Mouse (Mus musculus): Measurements from ENCODE around the gene Cd63. TPM values are rescaled to one million over a fixed set of nuclear protein-coding genes. Genes with fewer than 3 reads are reported as not detected.

Cd63 gene
- polyA plus RNA-seq, 1 experiment: not detected

DNA sequence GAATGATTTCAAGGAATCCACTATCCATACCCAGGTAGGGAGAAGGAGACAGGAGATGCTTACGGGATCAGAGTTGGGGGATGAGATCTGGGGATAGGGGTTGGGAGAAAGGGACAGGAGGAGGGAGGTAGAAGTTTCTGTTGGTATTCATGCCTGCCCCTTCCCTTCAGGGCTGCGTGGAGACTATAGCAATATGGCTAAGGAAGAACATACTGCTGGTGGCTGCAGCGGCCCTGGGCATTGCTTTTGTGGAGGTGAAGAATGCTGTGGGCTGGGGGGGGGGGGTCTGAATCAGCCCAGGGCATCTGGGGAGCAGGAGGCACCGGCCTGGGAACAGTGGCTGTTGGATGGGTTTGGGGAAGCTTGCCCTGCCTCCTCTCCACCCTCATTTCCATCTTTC, 11.5 kb downstream of the Cd63 start:
- TF ChIP-seq POLR2A (IDR thresholded peaks at IDR 0.05; ENCODE audit: insufficient read depth, low read depth, low read length) (no peak), CTCF (IDR thresholded peaks at IDR 0.05; ENCODE audit: insufficient read depth, low read depth, low read length) (no peak)
- 69% methylated on average over 4 of the region's 4 CpGs for WGBS
- H3K4me1 ChIP-seq (ENCODE audit: control insufficient read depth, insufficient read depth, low read length): peaks cover 24% of the 10 kb centered on the region
- no peak overlapping the region for H3K4me3 ChIP-seq (ENCODE audit: insufficient read depth, low read depth, low read length)
- no peak overlapping the region for H3K27ac ChIP-seq (ENCODE audit: insufficient read depth, low read depth, low read length)

DNA sequence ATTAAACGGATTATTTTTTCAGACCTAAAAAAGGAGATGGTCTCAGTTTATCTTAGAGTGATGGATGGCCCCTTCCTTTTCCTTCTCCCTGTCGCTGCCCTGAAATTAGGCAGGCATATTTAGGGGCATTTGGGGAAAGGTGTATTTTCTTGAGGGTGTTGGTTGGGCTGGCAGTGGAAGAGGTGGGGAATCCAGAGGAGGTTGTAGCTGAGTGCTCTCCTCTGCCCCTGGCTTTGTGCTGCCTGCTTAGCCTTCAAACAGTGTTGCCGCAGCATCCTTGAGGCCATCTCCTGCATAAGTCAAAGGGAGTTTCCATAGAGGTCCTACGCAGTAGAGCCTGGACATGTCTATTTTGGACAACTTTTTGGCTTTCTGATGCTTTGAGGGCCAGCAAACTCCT, 12.0 kb downstream of the Cd63 start:
- 86% methylated on average over 4 of the region's 4 CpGs for WGBS
- peaks cover 24% of the 10 kb centered on the region for H3K4me1 ChIP-seq (ENCODE audit: control insufficient read depth, insufficient read depth, low read length)
- H3K4me3 ChIP-seq (ENCODE audit: insufficient read depth, low read depth, low read length): no peak overlapping the region
- TF ChIP-seq CTCF (IDR thresholded peaks at IDR 0.05; ENCODE audit: insufficient read depth, low read depth, low read length): no peak
- no peak for TF ChIP-seq POLR2A (IDR thresholded peaks at IDR 0.05; ENCODE audit: insufficient read depth, low read depth, low read length)
- H3K27ac ChIP-seq (ENCODE audit: insufficient read depth, low read depth, low read length): no peak overlapping the region

DNA sequence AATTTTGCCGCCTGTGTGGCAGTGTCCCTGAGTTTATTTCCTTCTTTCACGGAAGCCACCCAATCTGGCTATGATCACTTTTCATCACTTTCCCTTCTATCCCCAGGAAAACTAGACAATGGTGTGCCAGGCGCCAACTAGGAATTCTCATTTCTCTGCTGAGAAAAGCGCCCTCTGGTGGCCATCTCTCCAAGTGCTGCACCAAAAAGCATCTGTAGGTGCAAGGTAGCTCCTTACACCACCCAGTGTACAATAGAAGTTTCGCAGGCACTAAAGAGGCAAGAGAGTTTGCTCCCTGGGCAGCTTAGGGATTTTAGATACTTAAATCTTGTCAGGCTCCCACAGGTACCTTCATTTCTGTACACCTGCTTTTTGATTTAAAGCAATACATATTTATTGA, 12.4 kb downstream of the Cd63 start:
- WGBS: 6% methylated on average over 5 of the region's 5 CpGs

DNA sequence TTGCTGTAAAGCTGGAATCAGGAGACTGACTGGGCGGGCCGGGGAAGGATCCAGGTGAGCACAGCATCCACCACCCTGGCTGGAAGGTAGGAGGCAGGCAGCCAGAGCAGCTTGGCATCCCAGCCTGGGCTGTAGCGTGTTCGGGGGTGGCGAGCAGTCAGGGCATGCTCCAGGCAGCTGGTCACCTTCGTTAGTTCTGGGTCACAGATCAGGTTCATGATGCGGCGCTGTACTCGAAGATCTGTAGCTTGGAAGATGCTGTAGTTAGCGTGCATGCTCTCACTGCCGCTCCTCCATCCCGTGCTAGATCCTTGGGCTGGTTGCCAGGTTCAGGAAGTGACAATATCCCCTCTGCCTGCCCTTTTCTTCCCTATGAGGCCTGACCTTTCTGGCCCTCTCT, 12.9 kb downstream of the Cd63 start:
- H3K4me1 ChIP-seq (ENCODE audit: control insufficient read depth, insufficient read depth, low read length): peaks cover 30% of the 10 kb centered on the region
- 80% methylated on average over 12 of the region's 12 CpGs for WGBS
- H3K4me3 ChIP-seq (ENCODE audit: insufficient read depth, low read depth, low read length): no peak overlapping the region
- no peak overlapping the region for H3K27ac ChIP-seq (ENCODE audit: insufficient read depth, low read depth, low read length)
- no peak for TF ChIP-seq POLR2A (IDR thresholded peaks at IDR 0.05; ENCODE audit: insufficient read depth, low read depth, low read length)
- TF ChIP-seq CTCF (IDR thresholded peaks at IDR 0.05; ENCODE audit: insufficient read depth, low read depth, low read length): no peak

More for the DNA sequence above, 12.4 kb downstream of the Cd63 start:
- H3K4me1 ChIP-seq (ENCODE audit: control insufficient read depth, insufficient read depth, low read length): peaks cover 28% of the 10 kb centered on the region
- no peak overlapping the region for H3K27ac ChIP-seq (ENCODE audit: insufficient read depth, low read depth, low read length)
- TF ChIP-seq CTCF (IDR thresholded peaks at IDR 0.05; ENCODE audit: insufficient read depth, low read depth, low read length) (no peak), POLR2A (IDR thresholded peaks at IDR 0.05; ENCODE audit: insufficient read depth, low read depth, low read length) (no peak)
- H3K4me3 ChIP-seq (ENCODE audit: insufficient read depth, low read depth, low read length): no peak overlapping the region

DNA sequence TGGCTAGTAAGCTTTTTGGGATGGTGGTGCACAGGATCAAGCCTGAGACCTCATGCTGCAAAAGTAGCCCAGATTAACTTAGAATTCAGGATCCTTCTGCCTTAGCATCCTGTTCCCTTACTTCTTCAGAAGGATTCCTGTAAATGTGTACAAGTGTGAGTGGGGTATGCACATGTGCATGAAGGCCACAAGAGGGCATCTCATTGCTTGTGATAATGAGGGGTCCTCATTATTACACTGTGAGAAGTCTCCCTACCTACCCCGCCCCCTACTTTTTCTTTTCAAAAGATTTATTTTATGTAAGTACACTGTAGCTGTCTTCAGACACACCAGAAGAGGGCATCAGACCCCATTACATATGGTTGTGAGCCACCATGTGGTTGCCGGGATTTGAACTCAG, 14.8 kb downstream of the Cd63 start:
- 92% methylated on average over 2 of the region's 2 CpGs for WGBS

DNA sequence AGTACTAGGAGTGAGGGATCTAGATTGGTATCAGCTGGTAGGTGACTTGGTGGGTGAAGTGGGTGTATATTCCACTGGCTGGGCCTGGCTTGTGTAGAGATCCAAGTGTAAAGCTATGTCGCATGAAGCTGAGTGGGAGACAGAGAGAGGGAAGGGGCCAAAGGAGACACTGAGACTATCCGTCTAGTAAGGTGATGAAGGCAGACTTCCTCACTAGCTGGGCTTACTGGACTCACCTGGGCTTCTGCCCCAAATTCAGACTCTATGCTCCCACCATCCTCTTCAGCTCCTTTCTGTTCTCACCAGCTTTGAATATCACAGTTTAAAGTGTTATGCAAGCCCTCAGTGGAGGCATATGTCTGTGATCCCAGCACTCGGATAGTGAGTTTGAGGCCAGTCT, 15.9 kb downstream of the Cd63 start:
- Histone ChIP-seq H3K4me1 (ENCODE audit: control insufficient read depth, insufficient read depth, low read length) (peaks cover 26% of the 10 kb centered on the region), H3K4me3 (ENCODE audit: insufficient read depth, low read depth, low read length) (no peak overlapping the region), H3K27ac (ENCODE audit: insufficient read depth, low read depth, low read length) (no peak overlapping the region)
- 93% methylated on average over 3 of the region's 3 CpGs for WGBS
- TF ChIP-seq CTCF (IDR thresholded peaks at IDR 0.05; ENCODE audit: insufficient read depth, low read depth, low read length) (no peak), POLR2A (IDR thresholded peaks at IDR 0.05; ENCODE audit: insufficient read depth, low read depth, low read length) (no peak)

More for the DNA sequence above, 14.8 kb downstream of the Cd63 start:
- TF ChIP-seq POLR2A (IDR thresholded peaks at IDR 0.05; ENCODE audit: insufficient read depth, low read depth, low read length) (no peak), CTCF (IDR thresholded peaks at IDR 0.05; ENCODE audit: insufficient read depth, low read depth, low read length) (no peak)
- Histone ChIP-seq H3K4me1 (ENCODE audit: control insufficient read depth, insufficient read depth, low read length) (peaks cover 31% of the 10 kb centered on the region), H3K4me3 (ENCODE audit: insufficient read depth, low read depth, low read length) (no peak overlapping the region), H3K27ac (ENCODE audit: insufficient read depth, low read depth, low read length) (no peak overlapping the region)

DNA sequence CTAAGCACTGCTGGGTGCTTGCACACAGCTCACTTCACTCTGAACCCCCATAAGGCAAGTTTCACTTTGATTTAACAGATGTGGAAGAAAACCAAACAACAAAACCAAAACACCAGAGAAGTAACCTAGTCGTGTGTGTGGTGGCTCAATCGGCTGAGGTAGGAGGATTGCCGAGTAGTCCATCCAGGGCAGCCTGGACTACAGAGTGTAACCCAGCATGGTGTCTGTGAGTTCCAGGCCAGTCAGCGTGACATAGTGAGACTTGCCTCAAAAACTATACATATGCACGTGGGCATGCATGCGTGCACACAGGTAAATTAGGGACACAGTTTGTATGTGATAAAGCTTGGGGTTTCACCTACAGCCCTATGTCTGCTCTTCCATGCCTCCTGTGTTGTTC, 16.6 kb downstream of the Cd63 start:
- Histone ChIP-seq H3K4me3 (ENCODE audit: insufficient read depth, low read depth, low read length) (no peak overlapping the region), H3K27ac (ENCODE audit: insufficient read depth, low read depth, low read length) (no peak overlapping the region), H3K4me1 (ENCODE audit: control insufficient read depth, insufficient read depth, low read length) (peaks cover 29% of the 10 kb centered on the region)
- TF ChIP-seq CTCF (IDR thresholded peaks at IDR 0.05; ENCODE audit: insufficient read depth, low read depth, low read length) (no peak), POLR2A (IDR thresholded peaks at IDR 0.05; ENCODE audit: insufficient read depth, low read depth, low read length) (no peak)
- WGBS: 91% methylated on average over 6 of the region's 6 CpGs

DNA sequence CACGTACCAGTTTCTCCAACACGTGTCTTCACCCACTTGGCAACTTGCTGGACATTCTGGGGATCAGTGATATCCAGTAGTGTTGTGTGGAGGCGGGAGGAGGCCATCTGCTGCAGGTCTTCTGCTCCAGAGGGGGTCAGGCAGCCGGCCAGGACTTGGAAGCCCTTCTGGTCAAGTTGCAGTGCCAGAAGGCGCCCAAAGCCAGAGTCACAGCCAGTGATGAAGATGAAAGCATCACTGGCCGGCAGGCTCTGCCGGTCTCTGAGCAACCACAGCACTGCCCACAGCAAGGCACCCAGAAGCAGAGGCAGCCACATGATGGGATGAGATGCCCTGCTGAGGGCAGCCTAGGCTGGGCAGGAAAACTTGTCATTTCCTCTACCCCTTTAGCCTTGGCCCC, 17.5 kb downstream of the Cd63 start:
- H3K4me3 ChIP-seq (ENCODE audit: insufficient read depth, low read depth, low read length): no peak overlapping the region
- TF ChIP-seq POLR2A (IDR thresholded peaks at IDR 0.05; ENCODE audit: insufficient read depth, low read depth, low read length) (no peak), CTCF (IDR thresholded peaks at IDR 0.05; ENCODE audit: insufficient read depth, low read depth, low read length) (no peak)
- WGBS: 43% methylated on average over 7 of the region's 7 CpGs
- peaks cover 28% of the 10 kb centered on the region for H3K4me1 ChIP-seq (ENCODE audit: control insufficient read depth, insufficient read depth, low read length)
- no peak overlapping the region for H3K27ac ChIP-seq (ENCODE audit: insufficient read depth, low read depth, low read length)

DNA sequence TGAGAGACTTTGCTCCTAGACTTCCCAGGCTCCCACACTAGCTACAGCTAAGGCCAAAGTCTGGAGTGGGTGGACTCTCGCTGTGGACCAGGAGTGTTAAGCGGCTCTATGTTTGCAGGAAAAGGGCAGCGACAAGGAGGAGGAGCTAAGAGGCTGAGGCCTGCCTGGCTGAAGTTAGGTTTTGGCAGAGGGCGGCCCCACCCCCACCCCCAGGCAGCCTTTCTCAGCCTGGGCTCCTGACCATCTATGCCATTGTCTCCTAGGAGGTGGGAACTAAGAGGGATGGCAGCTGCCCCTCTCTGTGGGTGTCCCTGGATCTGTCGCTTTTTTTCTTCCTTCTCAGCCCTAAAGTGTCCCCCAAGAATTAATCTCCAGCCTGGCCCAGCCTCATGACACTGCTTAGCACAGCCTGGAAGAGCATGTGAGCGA, 18.4 kb downstream of the Cd63 start:
- 41% methylated on average over 6 of the region's 6 CpGs for whole genome bisulfite sequencing
- H3K4me1 ChIP-seq (ENCODE audit: control insufficient read depth, insufficient read depth, low read length): peaks cover 24% of the 10 kb centered on the region
- H3K4me3 ChIP-seq (ENCODE audit: insufficient read depth, low read depth, low read length): no peak overlapping the region
- H3K27ac ChIP-seq (ENCODE audit: insufficient read depth, low read depth, low read length): peak overlapping the region; percentile 15; the same call in 1 of the 2 replicates
- TF ChIP-seq POLR2A (IDR thresholded peaks at IDR 0.05; ENCODE audit: insufficient read depth, low read depth, low read length): no peak
- TF ChIP-seq CTCF (IDR thresholded peaks at IDR 0.05; ENCODE audit: insufficient read depth, low read depth, low read length): no peak

DNA sequence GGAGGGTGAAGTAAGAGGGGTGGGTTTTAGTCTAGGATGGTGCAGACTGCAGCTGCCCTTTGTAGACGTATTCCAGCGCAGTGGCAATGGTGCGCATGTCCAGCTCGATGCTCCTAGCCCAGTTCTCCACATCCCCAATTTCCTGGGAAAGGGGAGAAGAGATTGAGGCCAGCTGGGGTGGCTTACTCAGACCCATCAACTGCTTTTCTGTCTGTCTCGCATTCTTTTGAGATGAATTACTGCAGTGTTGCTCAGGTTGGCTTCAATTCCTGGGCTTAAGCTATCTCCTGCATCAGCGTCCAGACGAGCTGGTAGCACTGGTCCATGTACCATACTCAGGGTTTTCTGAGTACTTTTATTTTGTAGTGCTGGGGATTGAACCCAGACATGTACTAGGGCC, 19.2 kb downstream of the Cd63 start:
- H3K4me3 ChIP-seq (ENCODE audit: insufficient read depth, low read depth, low read length): no peak overlapping the region
- TF ChIP-seq POLR2A (IDR thresholded peaks at IDR 0.05; ENCODE audit: insufficient read depth, low read depth, low read length) (no peak), CTCF (IDR thresholded peaks at IDR 0.05; ENCODE audit: insufficient read depth, low read depth, low read length) (no peak)
- peaks cover 24% of the 10 kb centered on the region for H3K4me1 ChIP-seq (ENCODE audit: control insufficient read depth, insufficient read depth, low read length)
- 78% methylated on average over 7 of the region's 7 CpGs for WGBS
- no peak overlapping the region for H3K27ac ChIP-seq (ENCODE audit: insufficient read depth, low read depth, low read length)
